Mouse (Mus musculus) ES-Bruce4 (cell line): ENCODE measurements around the gene Lhb.
A peak's percentile ranks its signal among the peaks of the same experiment; 100 is the strongest.

Experiments
- CTCF ChIP-seq: IDR thresholded peaks from one replicate; pipeline ENCODE4 v1.8.1; 2011; ENCODE audit warnings: low read depth, low read length
- POLR2A ChIP-seq: IDR thresholded peaks from one replicate; pipeline ENCODE4 v1.8.1; 2011; ENCODE audit warnings: low read length; ENCODE audit not compliant: insufficient read depth

DNA sequence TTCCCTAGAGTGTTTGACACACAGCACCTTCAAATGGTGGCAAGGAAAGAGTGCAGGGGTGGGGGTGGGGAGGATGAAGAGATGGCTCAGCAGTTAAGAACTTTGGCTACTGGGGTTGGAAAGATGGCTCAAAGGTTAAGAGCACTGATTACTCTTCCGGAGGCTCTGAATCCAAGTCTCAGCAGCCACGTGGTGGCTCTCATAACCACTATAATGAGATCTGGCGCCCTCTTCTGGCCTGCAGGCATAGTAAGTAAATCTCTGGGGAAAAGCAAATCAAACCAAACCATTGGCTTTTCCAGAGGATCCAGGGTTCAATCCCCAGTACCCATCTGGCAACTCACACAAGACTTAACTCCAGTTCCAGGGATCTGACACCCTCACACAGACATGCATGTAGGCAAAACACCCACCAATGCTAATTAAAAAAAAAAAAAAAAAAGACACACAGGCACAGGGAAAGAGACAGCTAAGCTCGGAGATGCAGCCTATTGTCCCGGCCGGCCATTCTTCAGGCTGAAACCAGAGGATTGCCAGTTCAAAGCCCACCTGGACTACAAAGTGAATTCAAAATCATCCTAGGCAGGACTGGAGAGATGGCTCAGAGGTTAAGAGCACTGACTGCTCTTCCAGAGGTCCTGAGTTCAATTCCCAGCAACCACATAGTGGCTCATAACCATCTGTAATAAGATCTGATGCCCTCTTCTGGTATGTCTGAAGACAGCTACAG is 16.9 kb upstream of the Lhb start:
- TF ChIP-seq POLR2A: no peak
- peak; percentile 63 for TF ChIP-seq CTCF
